Mouse (Mus musculus) gastrocnemius, postnatal 36 days (tissue): Measurements from ENCODE around the gene Grk6. TPM values are rescaled to one million over a fixed set of nuclear protein-coding genes. Genes with fewer than 3 reads are reported as not detected.

Experiments
- DNase-seq, 2 experiments: peaks; one replicate each; pipeline ENCODE4 v3.0.0; 2022
- intact Hi-C: fragments of 180-260 bp; cut with DNase I; formaldehyde crosslinking; loops from one replicate; pipeline ENCODE4 v1.15.1; 2025
- total RNA-seq, 2 experiments: library from RNA; stranded (reverse); gene quantifications; 2 replicates each; pipeline ENCODE4 v1.2.3; 2021

Grk6 gene
- total RNA-seq, 2 experiments from 2014 or later = 9.1 to 10.8 TPM

- DNase-seq = no peak
- intact Hi-C loops = no loop called here
These were observed 35.1 kb downstream of the Grk6 start for GRCm38 (mm10) chr13:55479929-55480328.

GRCm38 (mm10) chr13:55482542-55482941 lies 37.7 kb downstream of the Grk6 start:
- intact Hi-C loops = no loop called here
- no peak for DNase-seq

- intact Hi-C loops = no loop called here
- no peak for DNase-seq
These were observed 38.2 kb downstream of the Grk6 start for GRCm38 (mm10) chr13:55483071-55483470.

GRCm38 (mm10) chr13:55483593-55483992 lies 38.7 kb downstream of the Grk6 start:
- intact Hi-C loops = no loop called here
- DNase-seq = no peak

- intact Hi-C loops = no loop called here
- no peak for DNase-seq
These were observed 39.7 kb downstream of the Grk6 start for GRCm38 (mm10) chr13:55484520-55485088.

- DNase-seq = peak in 1 of 2 experiments; percentile 46
- intact Hi-C loops = no loop called here
These were observed 41.3 kb downstream of the Grk6 start for GRCm38 (mm10) chr13:55486029-55486794.

- no peak for DNase-seq
- intact Hi-C loops = no loop called here
These were observed 42.2 kb downstream of the Grk6 start for GRCm38 (mm10) chr13:55486916-55487577.

- intact Hi-C loops = no loop called here
- DNase-seq = no peak
These were observed 43.0 kb downstream of the Grk6 start, which contains the start of gene Dbn1 for GRCm38 (mm10) chr13:55487578-55488498. Gene Dbn1 (minus strand): TSS chr13:55488111.

GRCm38 (mm10) chr13:55494257-55494656 lies 49.4 kb downstream of the Grk6 start:
- intact Hi-C loops = no loop called here
- DNase-seq = no peak

GRCm38 (mm10) chr13:55494883-55495621 lies 50.2 kb downstream of the Grk6 start:
- DNase-seq = peak in 1 of 2 experiments; percentile 50
- intact Hi-C loops = loop anchor here (1.0 kb wide), 1 partner anchor 11 kb away; no protein-coding TSS in a partner anchor

- DNase-seq = no peak
- intact Hi-C loops = loop anchor here (1.0 kb wide), 1 partner anchor 11 kb away; no protein-coding TSS in a partner anchor
These were observed 50.8 kb downstream of the Grk6 start for GRCm38 (mm10) chr13:55495702-55496101.

- no peak for DNase-seq
- intact Hi-C loops = no loop called here
These were observed 51.8 kb downstream of the Grk6 start for GRCm38 (mm10) chr13:55496661-55497060.

GRCm38 (mm10) chr13:55498906-55499305 lies 54.0 kb downstream of the Grk6 start:
- no peak for DNase-seq
- intact Hi-C loops = no loop called here

- no peak for DNase-seq
- intact Hi-C loops = no loop called here
These were observed 55.7 kb downstream of the Grk6 start for GRCm38 (mm10) chr13:55500575-55500974.

GRCm38 (mm10) chr13:55502405-55502804 lies 57.5 kb downstream of the Grk6 start:
- peak in 1 of 2 experiments; percentile 12 for DNase-seq
- intact Hi-C loops = no loop called here

GRCm38 (mm10) chr13:55504390-55504789 lies 59.5 kb downstream of the Grk6 start:
- intact Hi-C loops = no loop called here
- no peak for DNase-seq

GRCm38 (mm10) chr13:55505810-55506209 lies 60.9 kb downstream of the Grk6 start:
- intact Hi-C loops = loop anchor here (1.0 kb wide), 1 partner anchor 11 kb away; no protein-coding TSS in a partner anchor
- DNase-seq = no peak

- no peak for DNase-seq
- intact Hi-C loops = loop anchor here (1.0 kb wide), 1 partner anchor 11 kb away; no protein-coding TSS in a partner anchor
These were observed 61.8 kb downstream of the Grk6 start for GRCm38 (mm10) chr13:55506697-55507096.

- DNase-seq = no peak
- intact Hi-C loops = no loop called here
These were observed 63.0 kb downstream of the Grk6 start for GRCm38 (mm10) chr13:55507877-55508276.
